ENCODE assay signal across 13 mouse cellular contexts in the genomic region with DNA sequence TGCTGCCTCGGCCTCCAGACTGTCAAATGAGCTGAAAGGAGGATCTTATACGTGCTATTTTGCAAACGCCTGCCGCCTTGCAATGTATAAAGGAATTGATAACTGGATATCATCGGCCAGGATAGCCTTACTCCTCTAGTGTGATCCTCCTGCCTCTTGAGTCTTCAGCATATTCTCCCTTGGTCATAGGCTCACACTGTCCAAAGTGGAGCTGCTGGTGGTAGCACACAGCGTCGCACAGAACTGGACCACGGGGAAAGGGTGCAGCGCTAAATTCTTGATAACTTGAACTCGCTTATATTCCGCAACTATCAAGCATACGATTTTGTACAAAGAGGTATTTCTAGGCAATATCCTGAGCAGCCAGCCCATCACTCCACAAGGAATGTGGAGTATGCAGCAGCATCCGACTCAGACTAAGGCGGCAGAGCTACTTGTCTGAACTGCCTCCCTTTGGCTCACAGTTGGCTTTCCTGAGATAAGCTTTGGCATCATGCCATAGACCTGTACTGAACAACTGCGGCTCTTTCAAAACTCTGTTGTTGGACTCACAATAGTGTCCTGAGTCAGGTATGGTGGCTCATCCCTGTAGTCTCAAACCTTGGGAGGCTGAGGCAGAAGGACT. TPM values are rescaled to one million over a fixed set of nuclear protein-coding genes. Genes with fewer than 3 reads are reported as not detected.
DNase-seq lines count a peak whose midpoint lies in the region; ATAC-seq and TF ChIP-seq lines count a peak whose summit lies in the region.
"Had no signal": no experiment of that assay in that cellular context is flagged by ENCODE, and none has a peak within 500 bp of the region (broad histone marks: within the 10 kb centered on the region; RNA-seq: fewer than 3 reads in every experiment).

No protein-coding gene starts in this region.

- TF ChIP-seq CTCF in heart, adult 2 months (IDR thresholded peaks at IDR 0.05), result no peak

- intact Hi-C loops in heart, adult 2 months (cut with DNase I), result no loop called here

- no peak for TF ChIP-seq POLR2A in heart, adult 2 months (IDR thresholded peaks at IDR 0.05; ENCODE audit: insufficient read depth, low read depth, low read length)

- 56% methylated on average over 15 of the region's 15 CpGs for WGBS in heart, embryonic 11.5 days (ENCODE audit: insufficient replicate concordance)
- 39% methylated on average over 15 of the region's 15 CpGs for WGBS in heart, adult 2 months
- 49% methylated on average over 15 of the region's 15 CpGs for WGBS in lung, embryonic 16.5 days
- WGBS in embryonic facial prominence, embryonic 14.5 days, result 66% methylated on average over 15 of the region's 15 CpGs

- H3K9ac ChIP-seq in heart, embryonic 11.5 days (ENCODE audit: low read depth, low read length), result no peak overlapping the region
- H3K9ac ChIP-seq in heart, adult 2 months (ENCODE audit: low read depth, low read length), result no peak overlapping the region
- no peak overlapping the region for H3K9ac ChIP-seq in lung, embryonic 16.5 days (ENCODE audit: low read length)
- H3K9ac ChIP-seq in embryonic facial prominence, embryonic 14.5 days (ENCODE audit: low read depth, low read length), result 0 out of 2 replicates have a peak overlapping the region, but pooled peaks have one; percentile 22

- no peak overlapping the region for H3K4me3 ChIP-seq in heart, embryonic 11.5 days (ENCODE audit: low read depth, low read length)
- H3K4me3 ChIP-seq in heart, adult 2 months, result no peak overlapping the region
- H3K4me3 ChIP-seq in lung, embryonic 16.5 days (ENCODE audit: low read length), result no peak overlapping the region
- H3K4me3 ChIP-seq in embryonic facial prominence, embryonic 14.5 days (ENCODE audit: low read depth, low read length), result no peak overlapping the region

- peaks cover 14% of the 10 kb centered on the region for H3K4me1 ChIP-seq in heart, embryonic 11.5 days (ENCODE audit: control insufficient read depth, insufficient read depth, low read length)
- H3K4me1 ChIP-seq in heart, adult 2 months (ENCODE audit: control insufficient read depth, insufficient read depth, low read length), result peaks cover 3% of the 10 kb centered on the region
- peaks cover 12% of the 10 kb centered on the region; the same call in 1 of the 2 replicates for H3K4me1 ChIP-seq in lung, embryonic 16.5 days (replicated peaks; ENCODE audit: control insufficient read depth, insufficient read depth, low read length)
- peaks cover 37% of the 10 kb centered on the region for H3K4me1 ChIP-seq in embryonic facial prominence, embryonic 14.5 days (ENCODE audit: control insufficient read depth, insufficient read depth, low read length)

- ATAC-seq in heart, embryonic 11.5 days (replicated peaks; ENCODE audit: insufficient number of reproducible peaks, low FRiP score, low TSS enrichment), result 0 out of 2 replicates have a peak, but pooled peaks have one; percentile 52
- ATAC-seq in lung, embryonic 16.5 days (ENCODE audit: low read depth), result peak; percentile 71
- 0 out of 2 replicates have a peak, but pooled peaks have one; percentile 45 for ATAC-seq in embryonic facial prominence, embryonic 14.5 days (ENCODE audit: low read depth)

- H3K9me3 ChIP-seq in heart, embryonic 11.5 days (replicated peaks; ENCODE audit: control insufficient read depth, low read length), result 0 out of 2 replicates have a peak, but pooled peaks cover 2% of the 10 kb centered on the region
- no peaks in the 10 kb centered on the region for H3K9me3 ChIP-seq in lung, embryonic 16.5 days (ENCODE audit: control insufficient read depth, low read length)
- H3K9me3 ChIP-seq in embryonic facial prominence, embryonic 14.5 days (ENCODE audit: control insufficient read depth, low read length), result peaks cover 4% of the 10 kb centered on the region; the same call in 1 of the 2 replicates

- no peaks in the 10 kb centered on the region for H3K36me3 ChIP-seq in heart, embryonic 11.5 days (ENCODE audit: control insufficient read depth, insufficient read depth, low read length)
- no peaks in the 10 kb centered on the region for H3K36me3 ChIP-seq in heart, adult 2 months (ENCODE audit: control insufficient read depth, insufficient read depth, low read length)
- no peaks in the 10 kb centered on the region for H3K36me3 ChIP-seq in lung, embryonic 16.5 days (ENCODE audit: control insufficient read depth, insufficient read depth, low read length)
- H3K36me3 ChIP-seq in embryonic facial prominence, embryonic 14.5 days (ENCODE audit: control insufficient read depth, insufficient read depth, low read length), result peaks cover 5% of the 10 kb centered on the region; the same call in 1 of the 2 replicates

- H3K79me2 ChIP-seq in heart, adult 2 months (replicated peaks; ENCODE audit: control insufficient read depth, insufficient read depth, low read length), result no peaks in the 10 kb centered on the region

- no peak for TF ChIP-seq EP300 in heart, adult 2 months (IDR thresholded peaks at IDR 0.05; ENCODE audit: insufficient read depth, low read depth, low read length)

- H3K27me3 ChIP-seq in heart, embryonic 11.5 days (ENCODE audit: control insufficient read depth, insufficient read depth, low read length), result no peaks in the 10 kb centered on the region
- H3K27me3 ChIP-seq in heart, adult 2 months (ENCODE audit: control insufficient read depth, insufficient read depth, low read length), result no peaks in the 10 kb centered on the region
- H3K27me3 ChIP-seq in lung, embryonic 16.5 days (ENCODE audit: control insufficient read depth, insufficient read depth, low read depth, low read length), result no peaks in the 10 kb centered on the region
- no peaks in the 10 kb centered on the region for H3K27me3 ChIP-seq in embryonic facial prominence, embryonic 14.5 days (replicated peaks; ENCODE audit: control insufficient read depth, insufficient read depth, low read length)
- H3K27me3 ChIP-seq: CH12.LX had no signal

- DNase-seq in heart, adult 2 months, result no peak
- no peak for DNase-seq in lung, postnatal 10 days
- peak; percentile 80 for DNase-seq in embryonic facial prominence, embryonic 14.5 days (ENCODE audit: low spot score)
- peak; percentile 16 to 29 for DNase-seq in lung, postnatal 4 days
- no peak for DNase-seq in layer of hippocampus, adult 11-12 months (ENCODE audit: low spot score)
- DNase-seq in retina, postnatal 1 day, result no peak
- DNase-seq: cerebellum, adult 11 months; spleen, adult 18-20 months; thymus, adult 2 months had no signal

- peak overlapping the region; percentile 45; the same call in 1 of the 2 replicates for H3K4me2 ChIP-seq in heart, embryonic 11.5 days
- H3K4me2 ChIP-seq in lung, embryonic 16.5 days (ENCODE audit: low read depth, low read length), result peak overlapping the region; percentile 16; the same call in 1 of the 2 replicates
- H3K4me2 ChIP-seq in embryonic facial prominence, embryonic 14.5 days (ENCODE audit: low read depth, low read length), result no peak overlapping the region

- H3K27ac ChIP-seq in heart, embryonic 11.5 days (ENCODE audit: low read depth, low read length), result peak overlapping the region; percentile 47; the same call in 1 of the 2 replicates
- H3K27ac ChIP-seq in heart, adult 2 months, result no peak overlapping the region
- H3K27ac ChIP-seq in lung, embryonic 16.5 days (ENCODE audit: low read length), result no peak overlapping the region
- no peak overlapping the region for H3K27ac ChIP-seq in embryonic facial prominence, embryonic 14.5 days (replicated peaks; ENCODE audit: low read depth, low read length)
- H3K27ac ChIP-seq: macrophage had no signal

RNA-seq across cellular contexts. Expression of a gene that starts 18.9 kb away (rescaled TPM):
- polyA plus RNA-seq in heart, embryonic 11.5 days (2014; fragmentation: Nextera tagmentation; extraction: Ambion mirVana), result 20.5 and 21.7 TPM in 2 replicates
- 10 to 100 TPM in 1 of 2 experiments, 1 to 10 TPM in 1; 8.0 to 10.7 TPM for total RNA-seq in heart, adult 2 months (2021)
- polyA plus RNA-seq in heart, adult 2 months (2012; rRNA removed), result 15.8 and 21.1 TPM in 2 replicates
- 43.7 and 44.4 TPM in 2 replicates for polyA plus RNA-seq in lung, embryonic 16.5 days (2015; fragmentation: Nextera tagmentation; extraction: Ambion mirVana)
- polyA plus RNA-seq in embryonic facial prominence, embryonic 14.5 days (2014; fragmentation: Nextera tagmentation; extraction: Ambion mirVana), result 115 and 137 TPM in 2 replicates

Comparison
In these comparisons a context has a peak if more than half of its experiments do, and no peak if none do; other contexts are left out.
1. DNase-seq: peak in embryonic facial prominence, embryonic 14.5 days (single experiment) and lung, postnatal 4 days (2 of 2); none in heart, adult 2 months (0 of 2), lung, postnatal 10 days (single experiment), layer of hippocampus, adult 11-12 months (single experiment) and retina, postnatal 1 day (single experiment).
2. Peak in every context shown above with its lines, with median percentiles within 50 percentile points of each other: ATAC-seq.